Mouse (Mus musculus) cerebellum, adult (tissue): ENCODE measurements around the gene Myo6.

Source experiments
- ATAC-seq: cut with Nextera tagmentation; 2 replicates; pipeline ENCODE4 v1.9.2; 2017; ENCODE audit warnings: mild to moderate bottlenecking, moderate library complexity, mixed read lengths; ENCODE audit not compliant: insufficient number of reproducible peaks, low FRiP score, low TSS enrichment

Gene Myo6

GRCm38 (mm10) chr9:80226579-80227325 lies 61.9 kb downstream of the Myo6 start:
- no peak for ATAC-seq

DNA sequence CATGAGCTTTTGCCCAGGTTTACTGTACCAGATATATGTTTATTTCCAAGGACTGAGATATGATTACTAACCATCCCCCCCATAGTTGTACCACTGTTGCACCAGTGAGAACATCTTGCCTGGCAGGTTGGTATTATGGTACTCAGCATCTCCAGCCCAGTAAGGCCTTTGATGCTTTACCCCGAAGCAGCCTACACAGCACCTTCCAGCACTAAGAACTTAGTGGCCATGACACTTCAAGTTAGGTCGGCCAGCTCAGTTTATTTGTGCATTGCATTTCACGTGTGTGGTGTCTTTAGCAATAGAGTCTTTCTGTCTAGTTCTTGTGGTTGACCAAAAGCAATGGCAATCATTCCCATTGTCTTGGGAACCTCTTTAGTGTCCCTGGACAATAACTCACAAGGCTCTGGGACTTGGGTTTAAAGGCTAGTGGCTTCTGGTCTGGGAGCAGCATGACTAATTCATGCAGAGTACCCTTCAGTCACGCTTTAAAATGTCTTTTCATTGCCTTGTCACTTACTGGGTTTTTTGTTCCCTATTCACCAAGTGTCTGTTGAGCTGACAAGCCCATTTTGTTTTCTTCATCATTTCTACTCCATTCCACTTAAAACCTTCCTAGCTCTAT lies 69.1 kb downstream of the Myo6 start:
- ATAC-seq: no peak

DNA sequence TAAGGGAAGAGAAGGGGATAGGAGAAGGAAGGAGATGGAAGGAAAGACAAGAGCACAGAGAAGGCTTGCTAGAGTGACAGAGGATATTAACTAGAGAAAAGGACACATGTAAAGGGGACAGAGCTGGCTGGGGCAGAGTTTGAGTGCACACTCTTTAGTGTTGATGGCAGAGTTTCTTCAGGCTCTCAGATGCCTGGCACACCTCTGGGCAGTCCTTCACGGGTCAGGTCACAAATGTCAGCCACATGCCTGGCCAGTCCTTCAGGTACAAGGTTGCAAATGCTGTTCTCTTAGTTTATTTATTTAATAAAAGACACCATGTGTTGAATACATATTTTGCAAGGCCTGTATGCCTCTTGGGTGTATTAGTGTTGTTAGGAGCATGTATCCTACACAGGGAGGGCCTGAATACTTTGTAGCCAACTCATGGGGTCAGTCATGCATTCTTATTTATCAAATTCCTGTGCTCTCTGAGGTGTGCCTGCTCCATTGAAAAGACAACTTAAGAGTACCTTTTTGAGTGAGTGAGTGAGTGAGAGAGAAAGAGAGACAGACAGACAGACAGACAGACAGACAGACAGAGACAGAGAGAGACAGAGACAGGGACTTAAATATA lies 72.5 kb downstream of the Myo6 start:
- no peak for ATAC-seq

GRCm38 (mm10) chr9:80241719-80242118 lies 76.9 kb downstream of the Myo6 start:
- no peak for ATAC-seq

DNA sequence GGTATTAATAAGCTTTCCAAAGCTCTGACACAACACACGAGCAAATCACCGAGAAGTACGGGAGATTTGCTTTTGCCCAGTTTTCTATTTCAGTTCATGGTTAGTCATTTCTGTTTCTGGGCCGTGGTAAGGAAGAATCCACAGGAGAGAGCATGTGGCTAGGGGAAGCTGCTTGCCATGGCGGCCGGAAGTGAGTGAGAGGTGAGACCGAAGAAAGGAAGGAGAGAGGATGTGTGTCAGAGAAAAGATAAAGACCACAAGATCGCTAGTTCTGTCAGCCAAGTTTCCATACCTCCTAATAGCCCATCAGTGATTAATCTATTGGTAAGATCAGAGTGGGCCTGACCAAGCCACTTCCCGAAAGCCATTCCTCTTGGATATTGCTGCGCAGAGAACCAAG lies 87.3 kb downstream of the Myo6 start:
- no peak for ATAC-seq

GRCm38 (mm10) chr9:80253241-80253640 lies 88.4 kb downstream of the Myo6 start:
- no peak for ATAC-seq

DNA sequence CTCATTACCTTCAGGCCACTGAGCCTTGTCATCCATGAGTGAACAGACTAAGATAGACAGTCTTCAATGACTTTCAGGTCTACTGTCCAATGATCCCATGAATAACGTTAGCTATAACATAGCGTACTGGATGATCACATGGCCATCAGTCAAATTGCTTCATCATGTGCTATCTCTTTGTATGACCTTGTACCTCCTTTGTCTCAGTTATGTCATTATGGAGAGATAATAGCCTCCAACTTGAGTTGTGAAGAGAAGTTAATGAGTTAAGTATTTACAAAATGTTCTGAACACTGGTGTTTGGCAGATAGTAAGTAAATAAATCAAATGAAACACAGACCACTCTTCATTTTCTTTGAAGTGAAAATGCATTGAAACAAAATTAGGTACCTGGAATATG lies 91.7 kb downstream of the Myo6 start:
- ATAC-seq: no peak

GRCm38 (mm10) chr9:80258396-80258795 lies 93.6 kb downstream of the Myo6 start:
- no peak for ATAC-seq

GRCm38 (mm10) chr9:80260905-80261304 lies 96.1 kb downstream of the Myo6 start:
- no peak for ATAC-seq

DNA sequence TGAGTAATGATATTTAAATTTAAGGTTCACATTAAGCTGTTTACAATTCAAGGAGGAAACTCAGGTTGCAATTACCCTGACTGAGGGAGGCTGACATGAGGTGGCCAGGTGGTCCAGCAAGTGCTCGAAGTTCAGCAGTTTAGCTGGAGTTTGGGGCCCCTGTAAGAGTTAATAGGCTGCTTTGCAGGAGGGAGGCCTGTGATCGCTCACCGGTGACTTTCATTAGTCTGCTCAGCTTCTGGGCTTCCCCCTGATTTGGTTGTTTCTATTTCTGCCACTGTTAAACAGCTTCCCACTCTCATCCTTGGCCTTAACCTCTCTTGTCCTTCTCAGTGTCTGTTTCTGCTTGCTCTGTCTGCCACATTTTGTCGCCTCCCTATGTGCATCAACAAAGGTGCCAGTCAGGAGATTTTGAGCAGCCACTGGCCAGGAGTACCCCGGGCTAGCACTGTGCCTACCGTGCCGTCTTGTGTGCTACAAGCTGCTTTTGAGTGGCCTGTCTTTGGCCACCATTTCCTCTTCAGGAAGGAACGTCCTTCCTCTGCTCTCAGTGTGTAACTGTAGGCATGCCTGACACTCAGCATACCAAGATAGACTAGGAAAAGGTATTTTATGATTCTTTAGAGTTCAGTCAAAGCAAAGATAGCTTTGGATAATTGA lies 97.7 kb downstream of the Myo6 start:
- no peak for ATAC-seq

DNA sequence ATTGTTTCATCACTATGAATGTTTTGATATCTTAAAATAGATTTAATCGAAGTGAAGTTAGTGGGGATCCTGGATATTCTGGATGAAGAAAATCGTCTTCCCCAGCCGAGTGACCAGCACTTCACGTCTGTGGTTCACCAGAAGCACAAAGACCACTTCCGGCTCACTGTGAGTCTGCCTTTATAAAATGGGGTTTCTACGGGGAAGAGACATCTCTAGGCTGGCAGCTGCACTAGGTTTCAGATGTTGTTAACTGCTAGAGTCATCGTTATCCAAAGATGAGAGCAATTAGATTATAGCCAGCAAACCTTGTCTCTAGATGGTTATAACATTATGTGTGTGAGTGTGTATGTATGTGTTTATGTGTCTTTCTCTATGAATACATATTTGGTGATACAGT lies 101.3 kb downstream of the Myo6 start:
- no peak for ATAC-seq

GRCm38 (mm10) chr9:80266507-80266906 lies 101.7 kb downstream of the Myo6 start:
- ATAC-seq: no peak

DNA sequence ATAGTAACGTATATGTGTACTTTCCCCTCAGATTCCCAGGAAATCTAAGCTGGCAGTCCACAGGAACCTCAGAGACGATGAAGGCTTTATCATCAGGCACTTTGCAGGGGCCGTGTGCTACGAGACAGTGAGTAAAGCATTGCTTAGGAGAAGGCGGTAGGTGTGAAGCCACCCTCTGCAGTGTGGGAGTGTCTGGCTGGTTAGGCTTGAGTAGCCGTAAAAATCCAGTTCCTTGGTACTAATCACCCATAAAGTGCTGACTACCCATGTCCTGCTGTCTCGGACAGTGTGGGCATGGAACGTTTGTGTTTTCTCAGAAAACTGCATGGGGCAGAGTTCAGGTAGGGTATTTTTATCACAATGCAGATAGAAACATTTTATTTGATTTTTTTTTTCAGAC lies 104.8 kb downstream of the Myo6 start:
- ATAC-seq: no peak

DNA sequence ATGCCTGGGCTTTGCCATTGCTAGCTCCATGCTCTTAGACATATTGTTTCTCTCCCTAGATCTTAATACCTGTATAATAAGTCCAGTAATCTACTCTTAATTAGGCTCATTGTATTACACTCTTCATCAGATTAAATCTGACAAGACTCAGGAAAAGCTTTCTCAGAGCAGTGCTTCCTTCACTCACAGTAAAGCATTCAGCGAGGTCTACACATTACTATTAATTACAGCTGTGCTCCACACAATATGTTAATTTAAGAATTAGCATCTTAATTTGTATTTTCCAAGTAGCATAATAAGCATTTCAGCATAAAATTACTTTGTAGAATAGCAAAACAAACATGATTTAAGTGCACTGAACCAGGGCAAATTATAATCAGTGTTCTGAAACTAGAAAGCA lies 108.1 kb downstream of the Myo6 start:
- no peak for ATAC-seq

- no peak for ATAC-seq
Measured at GRCm38 (mm10) chr9:80275053-80275771, 110.4 kb downstream of the Myo6 start.

- no peak for ATAC-seq
Measured at GRCm38 (mm10) chr9:80275772-80276134, 110.9 kb downstream of the Myo6 start.

DNA sequence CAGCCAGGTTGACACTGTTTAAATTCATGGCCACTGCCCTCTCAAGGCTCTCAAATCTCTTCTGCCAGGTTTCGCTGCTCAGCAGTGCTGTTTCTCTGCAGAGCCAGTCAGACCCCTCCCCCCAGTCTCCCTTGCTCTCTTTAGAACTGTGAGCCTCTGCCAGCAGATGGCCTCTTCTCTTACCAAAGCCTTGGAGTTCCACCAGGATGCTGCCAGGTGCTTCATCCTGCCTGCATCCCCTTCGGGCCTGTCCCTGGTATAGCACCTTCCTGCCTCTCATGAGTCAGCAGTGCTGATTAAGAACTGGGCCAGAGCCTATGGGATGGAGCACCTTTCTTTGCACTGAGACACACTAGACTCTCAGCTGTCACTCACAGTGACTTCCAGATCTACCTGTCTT lies 112.3 kb downstream of the Myo6 start:
- ATAC-seq: peak; percentile 61; the same call in 1 of the 2 replicates

GRCm38 (mm10) chr9:80277770-80278169 lies 112.9 kb downstream of the Myo6 start:
- no peak for ATAC-seq

DNA sequence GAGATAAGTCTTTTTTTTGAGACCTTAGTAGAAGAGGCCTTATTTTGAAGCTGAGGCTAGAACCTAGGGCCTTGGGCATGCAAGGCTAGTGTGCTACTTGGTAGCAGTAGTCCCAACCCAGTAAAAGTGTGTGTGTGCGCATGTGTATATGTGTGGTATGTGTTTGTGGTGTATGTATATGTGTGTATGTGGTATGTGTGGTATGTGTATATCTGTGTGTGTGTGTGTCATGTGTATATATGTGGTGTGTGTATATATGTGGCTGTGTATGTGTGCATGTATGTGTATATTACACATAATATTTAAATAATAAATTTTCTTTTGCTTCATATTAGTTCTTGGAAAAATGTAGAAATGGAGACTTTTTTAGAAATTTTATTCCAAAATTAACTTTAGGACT lies 115.9 kb downstream of the Myo6 start:
- ATAC-seq: no peak

- ATAC-seq: no peak
Measured at GRCm38 (mm10) chr9:80282426-80282825, 117.6 kb downstream of the Myo6 start.
